Mouse (Mus musculus): Measurements from ENCODE around the gene Pde5a. TPM values are rescaled to one million over a fixed set of nuclear protein-coding genes. Genes with fewer than 3 reads are reported as not detected.
A peak's percentile ranks its signal among the peaks of the same experiment; 100 is the strongest.

The Pde5a gene
- polyA plus RNA-seq, 1 experiment from 2014 or later = 3.1 TPM

GRCm38 (mm10) chr3:122729601-122729959, 833 bp downstream of the Pde5a start:
- 0 out of 2 replicates have a peak, but pooled peaks cover 3% of the 10 kb centered on the region for H3K4me1 ChIP-seq
- peak overlapping the region; percentile 73 for H3K9ac ChIP-seq
- WGBS = under 1% methylated on average over 22 of the region's 22 CpGs
- peak overlapping the region; percentile 93 for H3K27ac ChIP-seq
- H3K4me3 ChIP-seq = peak overlapping the region; percentile 76
- H3K9me3 ChIP-seq = no peaks in the 10 kb centered on the region
- peak overlapping the region; percentile 91 for H3K4me2 ChIP-seq
- no peaks in the 10 kb centered on the region for H3K36me3 ChIP-seq
- no peaks in the 10 kb centered on the region for H3K27me3 ChIP-seq
- peak; percentile 72 for ATAC-seq (ENCODE audit: insufficient number of reproducible peaks, low FRiP score, low TSS enrichment, low read depth)

GRCm38 (mm10) chr3:122729960-122730740, 1.4 kb downstream of the Pde5a start:
- peak overlapping the region; percentile 91 for H3K4me2 ChIP-seq
- peak overlapping the region; percentile 76 for H3K4me3 ChIP-seq
- peak overlapping the region; percentile 73 for H3K9ac ChIP-seq
- no peaks in the 10 kb centered on the region for H3K9me3 ChIP-seq
- no peaks in the 10 kb centered on the region for H3K27me3 ChIP-seq
- H3K4me1 ChIP-seq = 0 out of 2 replicates have a peak, but pooled peaks cover 3% of the 10 kb centered on the region
- under 1% methylated on average over 90 of the region's 92 CpGs for WGBS
- H3K27ac ChIP-seq = peak overlapping the region; percentile 93
- no peaks in the 10 kb centered on the region for H3K36me3 ChIP-seq
- peak; percentile 77 for ATAC-seq (ENCODE audit: insufficient number of reproducible peaks, low FRiP score, low TSS enrichment, low read depth)

- Histone ChIP-seq H3K4me3 (peak overlapping the region; percentile 76), H3K27ac (peak overlapping the region; percentile 93; the same call in 1 of the 2 replicates), H3K36me3 (no peaks in the 10 kb centered on the region), H3K9ac (peak overlapping the region; percentile 73), H3K4me1 (0 out of 2 replicates have a peak, but pooled peaks cover 3% of the 10 kb centered on the region), H3K27me3 (no peaks in the 10 kb centered on the region), H3K9me3 (no peaks in the 10 kb centered on the region), H3K4me2 (peak overlapping the region; percentile 91)
- 2% methylated on average over 13 of the region's 13 CpGs for WGBS
- no peak for ATAC-seq (ENCODE audit: insufficient number of reproducible peaks, low FRiP score, low TSS enrichment, low read depth)
These were observed 2.0 kb downstream of the Pde5a start for GRCm38 (mm10) chr3:122730741-122731235.

GRCm38 (mm10) chr3:122733806-122734205, 5.1 kb downstream of the Pde5a start:
- no peak for ATAC-seq (ENCODE audit: insufficient number of reproducible peaks, low FRiP score, low TSS enrichment, low read depth)
- H3K4me2 ChIP-seq = no peak overlapping the region
- no peaks in the 10 kb centered on the region for H3K9me3 ChIP-seq
- 0 out of 2 replicates have a peak, but pooled peaks cover 3% of the 10 kb centered on the region for H3K4me1 ChIP-seq
- 59% methylated on average over 3 of the region's 3 CpGs for WGBS
- no peaks in the 10 kb centered on the region for H3K27me3 ChIP-seq
- H3K27ac ChIP-seq = no peak overlapping the region
- no peak overlapping the region for H3K9ac ChIP-seq
- H3K4me3 ChIP-seq = no peak overlapping the region
- H3K36me3 ChIP-seq = no peaks in the 10 kb centered on the region

- Histone ChIP-seq H3K4me2 (no peak overlapping the region), H3K4me1 (0 out of 2 replicates have a peak, but pooled peaks cover 3% of the 10 kb centered on the region), H3K9me3 (no peaks in the 10 kb centered on the region), H3K36me3 (no peaks in the 10 kb centered on the region), H3K9ac (no peak overlapping the region), H3K27ac (no peak overlapping the region), H3K4me3 (no peak overlapping the region), H3K27me3 (no peaks in the 10 kb centered on the region)
- WGBS = 79% methylated on average over 6 of the region's 6 CpGs
- ATAC-seq (ENCODE audit: insufficient number of reproducible peaks, low FRiP score, low TSS enrichment, low read depth) = no peak
These were observed 5.6 kb downstream of the Pde5a start for GRCm38 (mm10) chr3:122734329-122734728.

- H3K4me2 ChIP-seq = no peak overlapping the region
- H3K36me3 ChIP-seq = no peaks in the 10 kb centered on the region
- H3K9ac ChIP-seq = no peak overlapping the region
- no peaks in the 10 kb centered on the region for H3K27me3 ChIP-seq
- no peaks in the 10 kb centered on the region for H3K4me1 ChIP-seq
- 96% methylated on average over 15 of the region's 15 CpGs for WGBS
- no peak overlapping the region for H3K4me3 ChIP-seq
- no peak for ATAC-seq (ENCODE audit: insufficient number of reproducible peaks, low FRiP score, low TSS enrichment, low read depth)
- no peak overlapping the region for H3K27ac ChIP-seq
- no peaks in the 10 kb centered on the region for H3K9me3 ChIP-seq
These were observed 10.7 kb downstream of the Pde5a start for GRCm38 (mm10) chr3:122739460-122739859.

GRCm38 (mm10) chr3:122744265-122744664, 15.5 kb downstream of the Pde5a start:
- no peak overlapping the region for H3K4me3 ChIP-seq
- WGBS = 85% methylated on average over 3 of the region's 3 CpGs
- no peak overlapping the region for H3K9ac ChIP-seq
- no peak overlapping the region for H3K27ac ChIP-seq
- no peaks in the 10 kb centered on the region for H3K4me1 ChIP-seq
- H3K4me2 ChIP-seq = no peak overlapping the region
- ATAC-seq (ENCODE audit: insufficient number of reproducible peaks, low FRiP score, low TSS enrichment, low read depth) = no peak
- H3K27me3 ChIP-seq = no peaks in the 10 kb centered on the region
- H3K36me3 ChIP-seq = no peaks in the 10 kb centered on the region
- H3K9me3 ChIP-seq = no peaks in the 10 kb centered on the region

GRCm38 (mm10) chr3:122747921-122748700, 19.4 kb downstream of the Pde5a start:
- ATAC-seq (ENCODE audit: insufficient number of reproducible peaks, low FRiP score, low TSS enrichment, low read depth) = no peak
- Histone ChIP-seq H3K4me2 (no peak overlapping the region), H3K27ac (no peak overlapping the region), H3K9ac (no peak overlapping the region), H3K4me3 (no peak overlapping the region), H3K9me3 (no peaks in the 10 kb centered on the region), H3K27me3 (no peaks in the 10 kb centered on the region), H3K36me3 (no peaks in the 10 kb centered on the region), H3K4me1 (no peaks in the 10 kb centered on the region)
- 88% methylated on average over 9 of the region's 9 CpGs for WGBS

GRCm38 (mm10) chr3:122763240-122763761, 34.6 kb downstream of the Pde5a start:
- Histone ChIP-seq H3K27me3 (no peaks in the 10 kb centered on the region), H3K4me1 (no peaks in the 10 kb centered on the region), H3K9ac (no peak overlapping the region), H3K4me3 (no peak overlapping the region), H3K27ac (no peak overlapping the region), H3K9me3 (no peaks in the 10 kb centered on the region), H3K4me2 (no peak overlapping the region), H3K36me3 (no peaks in the 10 kb centered on the region)
- ATAC-seq (ENCODE audit: insufficient number of reproducible peaks, low FRiP score, low TSS enrichment, low read depth) = no peak
- 63% methylated on average over 8 of the region's 8 CpGs for WGBS

- Histone ChIP-seq H3K9me3 (no peaks in the 10 kb centered on the region), H3K36me3 (no peaks in the 10 kb centered on the region), H3K27me3 (no peaks in the 10 kb centered on the region), H3K9ac (no peak overlapping the region), H3K4me1 (no peaks in the 10 kb centered on the region), H3K4me3 (no peak overlapping the region), H3K27ac (no peak overlapping the region), H3K4me2 (no peak overlapping the region)
- 24% methylated on average over 14 of the region's 14 CpGs for WGBS
- ATAC-seq (ENCODE audit: insufficient number of reproducible peaks, low FRiP score, low TSS enrichment, low read depth) = no peak
These were observed 35.0 kb downstream of the Pde5a start for GRCm38 (mm10) chr3:122763768-122764167.

- Histone ChIP-seq H3K9me3 (no peaks in the 10 kb centered on the region), H3K9ac (no peak overlapping the region), H3K4me2 (no peak overlapping the region), H3K27ac (no peak overlapping the region), H3K4me3 (no peak overlapping the region), H3K36me3 (no peaks in the 10 kb centered on the region), H3K4me1 (no peaks in the 10 kb centered on the region), H3K27me3 (no peaks in the 10 kb centered on the region)
- WGBS = 58% methylated on average over 4 of the region's 4 CpGs
- ATAC-seq (ENCODE audit: insufficient number of reproducible peaks, low FRiP score, low TSS enrichment, low read depth) = no peak
These were observed 38.2 kb downstream of the Pde5a start for GRCm38 (mm10) chr3:122766930-122767329.

GRCm38 (mm10) chr3:122767841-122768240, 39.1 kb downstream of the Pde5a start:
- H3K27me3 ChIP-seq = no peaks in the 10 kb centered on the region
- no peak overlapping the region for H3K4me3 ChIP-seq
- no peaks in the 10 kb centered on the region for H3K9me3 ChIP-seq
- WGBS = 68% methylated on average over 5 of the region's 5 CpGs
- H3K36me3 ChIP-seq = no peaks in the 10 kb centered on the region
- no peaks in the 10 kb centered on the region for H3K4me1 ChIP-seq
- no peak overlapping the region for H3K27ac ChIP-seq
- no peak for ATAC-seq (ENCODE audit: insufficient number of reproducible peaks, low FRiP score, low TSS enrichment, low read depth)
- H3K9ac ChIP-seq = no peak overlapping the region
- H3K4me2 ChIP-seq = no peak overlapping the region
